Mouse (Mus musculus): ENCODE data around the gene Mtss1l.
"Not testable (repeated sequence)": the region's sequence is repeated elsewhere in the genome, so short reads cannot be mapped to it uniquely, and the experiment has no call there.

Mtss1l gene

DNA sequence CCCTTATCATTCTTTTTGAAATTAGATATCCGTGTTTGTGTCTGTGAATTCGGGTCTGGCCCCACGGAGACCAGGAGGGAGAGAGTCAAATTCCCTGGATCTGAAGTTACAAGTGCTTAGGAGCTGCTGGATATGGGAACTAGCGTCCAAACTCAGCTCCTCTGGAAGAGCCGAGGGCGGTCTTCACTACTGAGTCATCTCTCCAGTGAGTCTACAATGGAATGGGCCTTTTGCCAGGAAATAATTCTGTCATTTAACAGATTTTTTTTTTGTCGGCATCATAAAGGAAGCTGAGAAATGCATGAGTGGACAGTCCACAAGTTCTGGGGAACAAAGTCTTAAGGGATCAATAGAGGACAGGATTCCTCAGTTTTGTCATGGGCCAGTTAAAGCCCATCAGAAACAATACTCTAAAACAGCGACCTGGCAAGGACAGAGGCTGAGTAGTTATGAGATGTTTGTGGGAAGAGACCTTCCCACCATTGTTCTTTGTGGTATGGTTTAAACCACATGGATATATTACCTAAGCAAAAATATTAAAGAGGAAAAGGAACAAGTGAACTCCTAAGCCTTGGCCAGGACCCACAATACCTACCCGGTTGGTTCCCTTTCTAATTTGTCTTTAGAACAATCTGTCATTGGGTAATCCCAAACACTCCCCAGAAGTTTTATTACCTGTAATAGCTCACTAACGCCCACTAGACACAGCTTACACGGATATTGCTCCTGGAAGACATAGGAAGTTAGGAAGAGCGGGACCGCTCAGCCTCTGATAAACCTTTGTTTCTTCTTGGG, 58.8 kb downstream of the Mtss1l start:
- peak in 1 of 2 experiments; percentile 41 for DNase-seq (ENCODE audit: low spot score in 2 of 2)

- no peak for DNase-seq (ENCODE audit: low spot score in 2 of 2)
These were observed 64.1 kb downstream of the Mtss1l start for GRCm38 (mm10) chr8:110785366-110785765.

DNA sequence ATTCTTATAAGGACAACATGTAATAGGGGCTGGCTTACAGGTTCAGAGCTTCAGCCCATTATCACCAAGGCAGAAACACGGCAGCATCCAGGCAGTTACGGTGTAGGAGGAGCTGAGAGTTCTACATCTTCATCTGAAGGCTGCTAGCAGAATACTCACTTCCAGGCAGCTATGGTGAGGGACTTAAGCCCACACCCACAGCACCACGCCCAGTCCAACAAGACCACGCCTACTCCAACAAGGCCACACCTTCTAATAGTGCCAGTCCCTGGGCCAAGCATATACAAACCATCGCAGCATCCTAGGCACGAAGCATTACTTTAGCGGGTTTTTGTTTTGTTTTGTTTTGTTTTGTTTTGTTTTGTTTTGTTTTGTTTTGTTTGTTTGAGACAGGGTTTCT, 65.2 kb downstream of the Mtss1l start:
- not testable (repeated sequence) for DNase-seq (ENCODE audit: low spot score in 2 of 2)

GRCm38 (mm10) chr8:110786934-110787333, 65.7 kb downstream of the Mtss1l start:
- no peak for DNase-seq (ENCODE audit: low spot score in 2 of 2)

DNA sequence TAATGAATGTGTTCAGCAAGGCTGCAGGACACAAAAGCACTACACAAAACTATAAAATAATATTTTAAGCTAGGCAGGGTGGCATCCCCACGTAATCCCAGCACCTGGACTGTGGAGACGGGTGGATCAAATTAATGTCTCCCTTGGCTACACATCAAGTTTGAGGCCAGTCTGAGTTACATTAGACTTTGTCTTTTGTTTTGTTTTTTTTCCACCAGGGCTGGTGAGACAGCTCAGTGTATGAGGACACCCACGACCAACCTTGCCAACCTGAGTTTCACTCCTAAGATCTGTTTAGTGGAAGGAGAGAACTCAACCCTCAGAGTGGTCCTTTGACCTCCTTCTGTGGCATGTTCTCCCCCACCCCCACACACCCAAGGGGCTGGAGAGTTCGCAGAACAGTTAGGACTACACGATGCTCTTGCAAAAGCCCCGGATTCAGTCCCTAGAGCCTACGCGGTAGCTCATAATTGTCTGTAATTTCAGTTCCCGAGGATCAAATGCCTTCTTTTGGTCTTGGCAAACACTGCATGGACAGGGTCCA, 66.2 kb downstream of the Mtss1l start:
- DNase-seq (ENCODE audit: low spot score in 2 of 2), result no peak

DNA sequence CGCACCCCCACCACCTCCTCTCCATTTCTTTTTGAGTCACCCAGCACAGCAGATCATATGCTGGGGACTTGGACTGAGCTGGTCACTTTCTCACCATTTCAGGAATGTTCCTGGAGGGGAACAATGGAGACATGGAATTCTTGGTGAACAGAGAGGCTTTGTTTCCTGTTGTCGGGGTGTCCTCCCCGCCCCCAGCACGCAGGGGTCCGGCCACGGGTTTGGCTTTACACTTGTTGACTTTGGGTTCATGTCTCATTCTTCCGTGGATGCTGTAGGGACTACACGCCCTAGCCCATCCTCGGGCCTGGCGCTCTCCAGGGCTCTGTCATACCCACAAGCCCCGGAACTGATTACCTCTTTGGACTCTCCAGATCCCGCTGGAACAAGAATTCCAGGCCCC, 67.7 kb downstream of the Mtss1l start:
- no peak for DNase-seq (ENCODE audit: low spot score in 2 of 2)

- no peak for DNase-seq (ENCODE audit: low spot score in 2 of 2)
These were observed 68.3 kb downstream of the Mtss1l start for GRCm38 (mm10) chr8:110789571-110789970.

GRCm38 (mm10) chr8:110790270-110790669, 69.0 kb downstream of the Mtss1l start:
- no peak for DNase-seq (ENCODE audit: low spot score in 2 of 2)

Data from right cerebral cortex, adult 2 months (tissue).